In genomic region chr4:57958098-57958497, GRCm38 (mm10) we compare ENCODE assay signal across 15 mouse cellular contexts. TPM values are rescaled to one million over a fixed set of nuclear protein-coding genes. Genes with fewer than 3 reads are reported as not detected.
DNase-seq lines count a peak whose midpoint lies in the region; ATAC-seq lines count a peak whose summit lies in the region.
"Had no signal": no experiment of that assay in that cellular context is flagged by ENCODE, and none has a peak within 500 bp of the region (broad histone marks: within the 10 kb centered on the region; RNA-seq: fewer than 3 reads in every experiment).

No protein-coding gene starts in this region.

- no peaks in the 10 kb centered on the region for H3K9me3 ChIP-seq in intestine, embryonic 14.5 days (ENCODE audit: control insufficient read depth, low read length)
- H3K9me3 ChIP-seq in intestine, embryonic 15.5 days: no peaks in the 10 kb centered on the region
- no peaks in the 10 kb centered on the region for H3K9me3 ChIP-seq in hindbrain, embryonic 12.5 days (replicated peaks)
- H3K9me3 ChIP-seq in hindbrain, embryonic 11.5 days (ENCODE audit: control insufficient read depth, low read length): no peaks in the 10 kb centered on the region
- H3K9me3 ChIP-seq: forebrain, embryonic 12.5 days; kidney, embryonic 15.5 days had no signal

- H3K4me1 ChIP-seq in intestine, embryonic 14.5 days (replicated peaks; ENCODE audit: control insufficient read depth, insufficient read depth, low read length): peaks cover 20% of the 10 kb centered on the region
- peaks cover 14% of the 10 kb centered on the region for H3K4me1 ChIP-seq in intestine, embryonic 15.5 days (replicated peaks)
- peaks cover 24% of the 10 kb centered on the region for H3K4me1 ChIP-seq in hindbrain, embryonic 12.5 days
- H3K4me1 ChIP-seq in hindbrain, embryonic 11.5 days (replicated peaks; ENCODE audit: control insufficient read depth, insufficient read depth, low read length): 0 out of 2 replicates have a peak, but pooled peaks cover 3% of the 10 kb centered on the region

- no peak overlapping the region for H3K4me3 ChIP-seq in intestine, embryonic 14.5 days (ENCODE audit: low read depth, low read length)
- H3K4me3 ChIP-seq in intestine, embryonic 15.5 days (replicated peaks): no peak overlapping the region
- no peak overlapping the region for H3K4me3 ChIP-seq in hindbrain, embryonic 12.5 days
- no peak overlapping the region for H3K4me3 ChIP-seq in hindbrain, embryonic 11.5 days (ENCODE audit: low read depth, low read length)
- H3K4me3 ChIP-seq: forebrain, embryonic 12.5 days; kidney, embryonic 15.5 days had no signal

- no peak overlapping the region for H3K27ac ChIP-seq in intestine, embryonic 14.5 days (ENCODE audit: low read depth)
- no peak overlapping the region for H3K27ac ChIP-seq in intestine, embryonic 15.5 days
- H3K27ac ChIP-seq in hindbrain, embryonic 12.5 days: no peak overlapping the region
- no peak overlapping the region for H3K27ac ChIP-seq in hindbrain, embryonic 11.5 days (ENCODE audit: low read depth, low read length)
- H3K27ac ChIP-seq: forebrain, embryonic 12.5 days; kidney, embryonic 15.5 days had no signal

- no peaks in the 10 kb centered on the region for H3K27me3 ChIP-seq in intestine, embryonic 14.5 days (replicated peaks; ENCODE audit: control insufficient read depth, insufficient read depth, low read length)
- no peaks in the 10 kb centered on the region for H3K27me3 ChIP-seq in intestine, embryonic 15.5 days (replicated peaks)
- H3K27me3 ChIP-seq in hindbrain, embryonic 12.5 days: no peaks in the 10 kb centered on the region
- no peaks in the 10 kb centered on the region for H3K27me3 ChIP-seq in hindbrain, embryonic 11.5 days (ENCODE audit: control insufficient read depth, insufficient read depth, low read length)

- no peak for ATAC-seq in intestine, embryonic 14.5 days (replicated peaks; ENCODE audit: low FRiP score, low TSS enrichment, low read depth)
- no peak for ATAC-seq in intestine, embryonic 15.5 days
- ATAC-seq in hematopoietic stem cell, adult 5-6 weeks (replicated peaks in 1 of 2; ENCODE audit: insufficient read depth in 1 of 2, low FRiP score in 2 of 2, low TSS enrichment in 1 of 2, low read depth in 1 of 2, poor library complexity in 2 of 2, severe bottlenecking in 2 of 2): peak; percentile 8 to 20; a peak in 2 of 4 replicates
- ATAC-seq in hindbrain, embryonic 12.5 days (ENCODE audit: low FRiP score): no peak
- ATAC-seq in hindbrain, embryonic 11.5 days (ENCODE audit: low FRiP score): no peak

- DNase-seq in intestine, embryonic 14.5 days (ENCODE audit: low spot score): peak; percentile 38
- DNase-seq in CD4-positive helper T cell, adult 2 months (ENCODE audit: low read depth, low spot score): peak; percentile 40
- DNase-seq in thymus, adult 18-20 months: peak; percentile 43 to 68
- DNase-seq in hindbrain, embryonic 11.5 days (ENCODE audit: low spot score): no peak
- no peak for DNase-seq in layer of hippocampus, adult 18-20 months (ENCODE audit: low spot score in 2 of 2)
- DNase-seq: gastrocnemius, postnatal 14 days; lung, adult 2 months; spleen, adult 18-20 months had no signal

- no peak overlapping the region for H3K9ac ChIP-seq in intestine, embryonic 14.5 days (ENCODE audit: low read length)
- no peak overlapping the region for H3K9ac ChIP-seq in intestine, embryonic 15.5 days
- H3K9ac ChIP-seq in hindbrain, embryonic 12.5 days: no peak overlapping the region
- H3K9ac ChIP-seq in hindbrain, embryonic 11.5 days (ENCODE audit: low read depth, low read length): no peak overlapping the region
- H3K9ac ChIP-seq: forebrain, embryonic 12.5 days had no signal

- H3K4me2 ChIP-seq in intestine, embryonic 14.5 days (ENCODE audit: low read length): no peak overlapping the region
- H3K4me2 ChIP-seq in intestine, embryonic 15.5 days (replicated peaks): no peak overlapping the region
- H3K4me2 ChIP-seq in hindbrain, embryonic 12.5 days (replicated peaks): no peak overlapping the region
- H3K4me2 ChIP-seq in hindbrain, embryonic 11.5 days (replicated peaks; ENCODE audit: low read depth, low read length): no peak overlapping the region
- H3K4me2 ChIP-seq: forebrain, embryonic 12.5 days had no signal

- no peaks in the 10 kb centered on the region for H3K36me3 ChIP-seq in intestine, embryonic 14.5 days (ENCODE audit: control insufficient read depth, insufficient read depth, low read length)
- no peaks in the 10 kb centered on the region for H3K36me3 ChIP-seq in intestine, embryonic 15.5 days
- H3K36me3 ChIP-seq in hindbrain, embryonic 12.5 days: no peaks in the 10 kb centered on the region
- no peaks in the 10 kb centered on the region for H3K36me3 ChIP-seq in hindbrain, embryonic 11.5 days (ENCODE audit: control insufficient read depth, insufficient read depth, low read length)
- H3K36me3 ChIP-seq: forebrain, embryonic 12.5 days had no signal

- WGBS in intestine, embryonic 14.5 days: 74% methylated on average over 9 of the region's 9 CpGs
- WGBS in intestine, embryonic 15.5 days: 59% methylated on average over 9 of the region's 9 CpGs
- 69% methylated on average over 9 of the region's 9 CpGs for WGBS in hindbrain, embryonic 12.5 days
- 73% methylated on average over 9 of the region's 9 CpGs for WGBS in hindbrain, embryonic 11.5 days

RNA-seq across cellular contexts. Expression of gene Txn1, which starts 1.9 kb away (rescaled TPM):
- polyA plus RNA-seq in intestine, embryonic 14.5 days (2014; fragmentation: Nextera tagmentation; extraction: Ambion mirVana): 551 and 575 TPM in 2 replicates
- 632 and 657 TPM in 2 replicates for polyA plus RNA-seq in intestine, embryonic 15.5 days (2015; fragmentation: Nextera tagmentation; extraction: Ambion mirVana)
- total RNA-seq in hematopoietic stem cell, adult 5-6 weeks (2017): 169 and 188 TPM in 2 replicates
- 292 and 314 TPM in 2 replicates for polyA plus RNA-seq in hindbrain, embryonic 12.5 days (2016; fragmentation: Nextera tagmentation; extraction: Ambion mirVana)
- polyA plus RNA-seq in hindbrain, embryonic 11.5 days (2014; fragmentation: Nextera tagmentation; extraction: Ambion mirVana): 393 and 394 TPM in 2 replicates
- total RNA-seq in layer of hippocampus, adult 18-20 months (2021): 10 to 100 TPM; 95.7 to 97.6 TPM

RNA-seq across cellular contexts. Expression of gene D630039A03Rik, which starts 42.0 kb away (rescaled TPM):
- polyA plus RNA-seq in intestine, embryonic 14.5 days (2014; fragmentation: Nextera tagmentation; extraction: Ambion mirVana): 5.7 and 6.1 TPM in 2 replicates
- 10.9 and 11.2 TPM in 2 replicates for polyA plus RNA-seq in intestine, embryonic 15.5 days (2015; fragmentation: Nextera tagmentation; extraction: Ambion mirVana)
- 2.4 and 3.1 TPM in 2 replicates for total RNA-seq in hematopoietic stem cell, adult 5-6 weeks (2017)
- 0.31 and 0.45 TPM in 2 replicates for polyA plus RNA-seq in hindbrain, embryonic 12.5 days (2016; fragmentation: Nextera tagmentation; extraction: Ambion mirVana)
- polyA plus RNA-seq in hindbrain, embryonic 11.5 days (2014; fragmentation: Nextera tagmentation; extraction: Ambion mirVana): 0.13 and 0.31 TPM in 2 replicates
- total RNA-seq in layer of hippocampus, adult 18-20 months (2021): under 1 TPM; 0.25 to 0.33 TPM
- total RNA-seq: gastrocnemius, postnatal 14 days had no signal
- polyA plus RNA-seq: forebrain, embryonic 12.5 days had no signal

RNA-seq across cellular contexts. Expression of gene Txndc8, which starts 50.8 kb away (rescaled TPM):
- not detected in 2 replicates for polyA plus RNA-seq in intestine, embryonic 14.5 days (2014; fragmentation: Nextera tagmentation; extraction: Ambion mirVana)
- not detected in 2 replicates for polyA plus RNA-seq in intestine, embryonic 15.5 days (2015; fragmentation: Nextera tagmentation; extraction: Ambion mirVana)
- not detected in 2 replicates for total RNA-seq in hematopoietic stem cell, adult 5-6 weeks (2017)
- not detected in 2 replicates for polyA plus RNA-seq in hindbrain, embryonic 12.5 days (2016; fragmentation: Nextera tagmentation; extraction: Ambion mirVana)
- not detected in 2 replicates for polyA plus RNA-seq in hindbrain, embryonic 11.5 days (2014; fragmentation: Nextera tagmentation; extraction: Ambion mirVana)
- total RNA-seq in layer of hippocampus, adult 18-20 months (2021): not detected
- total RNA-seq: gastrocnemius, postnatal 14 days; midbrain, postnatal 0 days had no signal
- polyA plus RNA-seq: forebrain, embryonic 12.5 days; heart, postnatal 0 days; kidney, embryonic 15.5 days; lung, adult 2 months; midbrain, postnatal 0 days had no signal

Comparison
In these comparisons a context has a peak if more than half of its experiments do, and no peak if none do; other contexts are left out.
1. ATAC-seq: peak in hematopoietic stem cell, adult 5-6 weeks (2 of 2); none in intestine, embryonic 14.5 days (single experiment), intestine, embryonic 15.5 days (single experiment), hindbrain, embryonic 12.5 days (single experiment) and hindbrain, embryonic 11.5 days (single experiment).
2. DNase-seq: peak in intestine, embryonic 14.5 days (single experiment), CD4-positive helper T cell, adult 2 months (single experiment) and thymus, adult 18-20 months (2 of 2); none in hindbrain, embryonic 11.5 days (single experiment) and layer of hippocampus, adult 18-20 months (0 of 2).